Mouse (Mus musculus): Measurements from ENCODE around the gene Olfr1357. TPM values are rescaled to one million over a fixed set of nuclear protein-coding genes. Genes with fewer than 3 reads are reported as not detected.
A peak's percentile ranks its signal among the peaks of the same experiment; 100 is the strongest.
"Not testable (repeated sequence)": the region's sequence is repeated elsewhere in the genome, so short reads cannot be mapped to it uniquely, and the experiment has no call there.

Olfr1357 gene
- polyA plus RNA-seq (2014; fragmentation: Nextera tagmentation; extraction: Ambion mirVana) = 0.08 TPM in 1 of 2 replicates, not detected in the other

DNA sequence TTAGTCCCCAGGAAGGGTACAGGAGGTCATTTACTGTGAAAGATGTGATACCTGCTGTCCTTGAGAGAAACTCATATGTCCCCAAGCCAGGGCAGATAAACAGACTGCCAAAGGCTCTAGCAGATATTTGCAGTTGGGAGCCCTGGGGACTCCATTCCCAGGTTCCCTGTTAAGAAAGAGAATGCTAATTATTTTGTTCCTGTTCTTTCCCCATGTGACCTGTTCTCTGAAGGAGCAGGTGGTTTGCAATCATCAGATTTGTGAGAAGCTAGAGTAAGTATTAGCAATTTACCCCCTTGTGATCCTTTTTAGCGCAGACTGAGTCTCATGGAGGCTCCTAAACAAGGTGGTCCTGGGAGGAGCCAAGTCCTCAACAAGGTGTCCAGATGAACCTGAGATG lies at the start of gene Olfr1357:
Gene Olfr1357, minus strand, starts transcription at position 101 of the 400 bp plus-strand sequence.
- 82% methylated on average over 1 of the region's 1 CpGs for WGBS
- Histone ChIP-seq H3K4me2 (ENCODE audit: low read depth, low read length) (no peak within 1 kb of the TSS), H3K4me1 (ENCODE audit: control insufficient read depth, insufficient read depth, low read length) (no peaks in the 10 kb centered on the region), H3K9ac (ENCODE audit: low read depth, low read length) (no peak within 1 kb of the TSS), H3K27me3 (replicated peaks; ENCODE audit: control insufficient read depth, insufficient read depth, low read length) (no peaks in the 10 kb centered on the region), H3K9me3 (ENCODE audit: control insufficient read depth, low read length) (no peaks in the 10 kb centered on the region), H3K4me3 (ENCODE audit: low read depth, low read length) (no peak within 1 kb of the TSS), H3K27ac (replicated peaks; ENCODE audit: low read depth, low read length) (no peak within 1 kb of the TSS), H3K36me3 (ENCODE audit: control insufficient read depth, insufficient read depth, low read length) (no peaks in the 10 kb centered on the region)
- no peak for ATAC-seq (ENCODE audit: low read depth)
- no peak for DNase-seq (ENCODE audit: low spot score)

DNA sequence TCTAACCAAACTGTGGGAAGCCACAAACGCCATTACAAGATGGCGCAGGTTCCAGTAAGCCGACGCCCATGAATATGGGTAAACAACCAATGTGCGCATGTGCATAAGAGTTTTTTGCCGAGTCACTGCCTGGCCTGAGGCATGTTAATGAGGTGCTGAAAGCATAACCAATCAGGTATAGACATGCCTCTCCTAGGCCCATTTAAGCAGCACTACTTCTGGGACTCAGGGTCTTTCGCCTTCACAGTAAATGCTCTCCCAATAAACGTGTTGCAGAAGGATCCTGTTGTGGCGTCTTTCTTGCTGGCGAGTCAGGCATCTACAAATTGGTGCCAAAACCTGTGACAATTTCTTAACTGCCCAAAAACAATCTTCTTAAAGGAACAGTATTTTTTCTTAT lies 48.8 kb upstream of the Olfr1357 start:
- not testable (repeated sequence) for H3K9ac ChIP-seq (ENCODE audit: low read depth, low read length); H3K4me3 ChIP-seq (ENCODE audit: low read depth, low read length); H3K27ac ChIP-seq (replicated peaks; ENCODE audit: low read depth, low read length); H3K36me3 ChIP-seq (ENCODE audit: control insufficient read depth, insufficient read depth, low read length); ATAC-seq (ENCODE audit: low read depth); H3K27me3 ChIP-seq (replicated peaks; ENCODE audit: control insufficient read depth, insufficient read depth, low read length); H3K4me1 ChIP-seq (ENCODE audit: control insufficient read depth, insufficient read depth, low read length); H3K4me2 ChIP-seq (ENCODE audit: low read depth, low read length); DNase-seq (ENCODE audit: low spot score); H3K9me3 ChIP-seq (ENCODE audit: control insufficient read depth, low read length)
- 88% methylated on average over 10 of the region's 10 CpGs for WGBS

DNA sequence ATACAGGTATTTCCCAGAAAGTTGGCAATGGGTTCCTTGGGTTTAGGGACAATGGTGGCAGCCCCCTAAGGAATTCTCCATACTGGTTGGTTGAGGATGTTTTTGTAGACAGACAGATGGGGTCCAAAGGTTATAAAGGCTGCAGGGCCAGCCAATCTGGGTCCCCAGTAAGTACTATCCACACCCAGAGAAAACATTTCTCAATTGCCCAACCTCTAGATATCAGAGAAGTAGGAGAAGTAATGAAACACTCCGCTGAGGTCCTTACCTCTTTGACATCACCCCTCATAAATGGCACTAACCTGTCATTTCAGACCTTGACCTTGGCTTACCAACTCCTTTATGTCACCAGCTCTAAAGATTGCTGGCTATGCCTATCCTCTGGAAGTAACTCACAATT lies 46.7 kb upstream of the Olfr1357 start:
- no peak overlapping the region for H3K4me2 ChIP-seq (ENCODE audit: low read depth, low read length)
- 90% methylated on average over 1 of the region's 1 CpGs for WGBS

DNA sequence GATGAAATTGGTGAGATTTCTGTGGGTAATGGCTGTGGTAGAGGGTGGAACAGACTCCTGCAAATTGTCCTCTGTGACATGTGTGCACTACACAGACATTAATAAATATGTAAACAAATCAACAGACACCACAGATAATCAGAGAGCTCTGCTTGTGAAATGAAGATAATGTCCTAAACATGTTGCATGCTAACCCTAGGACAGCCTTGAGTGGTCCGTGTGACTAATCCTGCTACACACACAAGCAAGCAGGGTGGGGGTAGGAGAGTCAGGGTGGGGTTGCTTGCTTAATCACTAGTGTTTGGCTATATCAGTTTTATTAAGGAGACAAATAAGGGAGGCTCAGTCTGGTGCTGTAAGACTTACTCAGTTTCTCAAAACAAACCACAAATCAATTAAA lies 43.3 kb upstream of the Olfr1357 start:
- Histone ChIP-seq H3K4me2 (ENCODE audit: low read depth, low read length) (no peak overlapping the region), H3K4me1 (ENCODE audit: control insufficient read depth, insufficient read depth, low read length) (no peaks in the 10 kb centered on the region), H3K9ac (ENCODE audit: low read depth, low read length) (no peak overlapping the region), H3K36me3 (ENCODE audit: control insufficient read depth, insufficient read depth, low read length) (no peaks in the 10 kb centered on the region), H3K27me3 (replicated peaks; ENCODE audit: control insufficient read depth, insufficient read depth, low read length) (no peaks in the 10 kb centered on the region), H3K9me3 (ENCODE audit: control insufficient read depth, low read length) (no peaks in the 10 kb centered on the region), H3K4me3 (ENCODE audit: low read depth, low read length) (no peak overlapping the region), H3K27ac (replicated peaks; ENCODE audit: low read depth, low read length) (no peak overlapping the region)
- 85% methylated on average over 1 of the region's 1 CpGs for WGBS
- DNase-seq (ENCODE audit: low spot score) (no peak), ATAC-seq (ENCODE audit: low read depth) (no peak)

More for the DNA sequence above, 46.7 kb upstream of the Olfr1357 start:
- no peak overlapping the region for H3K27ac ChIP-seq (replicated peaks; ENCODE audit: low read depth, low read length)
- H3K9me3 ChIP-seq (ENCODE audit: control insufficient read depth, low read length) = no peaks in the 10 kb centered on the region
- H3K36me3 ChIP-seq (ENCODE audit: control insufficient read depth, insufficient read depth, low read length) = no peaks in the 10 kb centered on the region
- no peaks in the 10 kb centered on the region for H3K4me1 ChIP-seq (ENCODE audit: control insufficient read depth, insufficient read depth, low read length)
- DNase-seq (ENCODE audit: low spot score) (no peak), ATAC-seq (ENCODE audit: low read depth) (no peak)
- H3K27me3 ChIP-seq (replicated peaks; ENCODE audit: control insufficient read depth, insufficient read depth, low read length) = no peaks in the 10 kb centered on the region
- no peak overlapping the region for H3K4me3 ChIP-seq (ENCODE audit: low read depth, low read length)
- no peak overlapping the region for H3K9ac ChIP-seq (ENCODE audit: low read depth, low read length)

DNA sequence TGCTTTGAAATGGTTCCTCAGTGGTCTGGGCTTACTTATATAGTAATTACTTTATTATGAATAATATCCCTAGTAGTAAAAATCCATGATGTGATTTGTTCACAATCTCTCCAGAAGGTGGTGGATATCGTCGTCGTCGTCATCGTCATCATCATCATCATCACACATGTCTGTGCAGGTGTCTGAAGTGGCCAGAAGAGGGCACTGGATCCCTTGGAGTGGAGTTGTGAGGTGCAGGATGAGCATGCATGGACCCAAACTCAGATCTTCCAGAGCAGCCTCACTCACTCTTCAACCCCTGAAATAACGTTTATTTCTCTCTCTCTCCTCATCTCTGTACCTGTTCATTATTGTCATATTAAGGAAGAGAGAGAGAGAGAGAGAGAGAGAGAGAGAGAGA lies 14.4 kb upstream of the Olfr1357 start:
- no peaks in the 10 kb centered on the region for H3K9me3 ChIP-seq (ENCODE audit: control insufficient read depth, low read length)
- no peaks in the 10 kb centered on the region for H3K27me3 ChIP-seq (replicated peaks; ENCODE audit: control insufficient read depth, insufficient read depth, low read length)
- H3K4me2 ChIP-seq (ENCODE audit: low read depth, low read length) = no peak overlapping the region
- ATAC-seq (ENCODE audit: low read depth) (no peak), DNase-seq (ENCODE audit: low spot score) (peak; percentile 43)
- 24% methylated on average over 6 of the region's 6 CpGs for WGBS
- no peaks in the 10 kb centered on the region for H3K4me1 ChIP-seq (ENCODE audit: control insufficient read depth, insufficient read depth, low read length)
- no peak overlapping the region for H3K9ac ChIP-seq (ENCODE audit: low read depth, low read length)
- H3K27ac ChIP-seq (replicated peaks; ENCODE audit: low read depth, low read length) = no peak overlapping the region
- no peak overlapping the region for H3K4me3 ChIP-seq (ENCODE audit: low read depth, low read length)
- no peaks in the 10 kb centered on the region for H3K36me3 ChIP-seq (ENCODE audit: control insufficient read depth, insufficient read depth, low read length)

DNA sequence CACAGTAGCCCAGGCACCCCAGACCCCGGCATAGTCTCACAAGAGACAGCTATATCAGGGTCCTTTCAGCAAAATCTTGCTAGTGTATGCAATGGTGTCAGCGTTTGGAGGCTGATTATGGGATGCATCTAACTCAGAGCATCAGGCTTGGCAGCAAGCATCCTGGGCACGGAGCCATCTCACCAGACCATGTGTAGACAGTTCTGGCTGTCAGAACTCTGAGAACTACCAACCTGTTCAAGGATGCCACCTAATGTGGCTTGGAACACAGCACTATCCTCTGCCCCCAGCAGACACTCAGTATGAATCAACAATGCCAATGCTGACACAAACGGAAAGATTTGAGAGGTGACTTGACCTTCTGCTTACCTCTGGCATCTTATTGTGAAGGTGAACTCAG lies 12.3 kb upstream of the Olfr1357 start:
- Histone ChIP-seq H3K4me2 (ENCODE audit: low read depth, low read length) (no peak overlapping the region), H3K9ac (ENCODE audit: low read depth, low read length) (no peak overlapping the region), H3K4me1 (ENCODE audit: control insufficient read depth, insufficient read depth, low read length) (no peaks in the 10 kb centered on the region), H3K27me3 (replicated peaks; ENCODE audit: control insufficient read depth, insufficient read depth, low read length) (no peaks in the 10 kb centered on the region), H3K36me3 (ENCODE audit: control insufficient read depth, insufficient read depth, low read length) (no peaks in the 10 kb centered on the region), H3K27ac (replicated peaks; ENCODE audit: low read depth, low read length) (no peak overlapping the region), H3K4me3 (ENCODE audit: low read depth, low read length) (no peak overlapping the region), H3K9me3 (ENCODE audit: control insufficient read depth, low read length) (no peaks in the 10 kb centered on the region)
- ATAC-seq (ENCODE audit: low read depth) = no peak
- no peak for DNase-seq (ENCODE audit: low spot score)
- WGBS = 79% methylated on average over 4 of the region's 4 CpGs

DNA sequence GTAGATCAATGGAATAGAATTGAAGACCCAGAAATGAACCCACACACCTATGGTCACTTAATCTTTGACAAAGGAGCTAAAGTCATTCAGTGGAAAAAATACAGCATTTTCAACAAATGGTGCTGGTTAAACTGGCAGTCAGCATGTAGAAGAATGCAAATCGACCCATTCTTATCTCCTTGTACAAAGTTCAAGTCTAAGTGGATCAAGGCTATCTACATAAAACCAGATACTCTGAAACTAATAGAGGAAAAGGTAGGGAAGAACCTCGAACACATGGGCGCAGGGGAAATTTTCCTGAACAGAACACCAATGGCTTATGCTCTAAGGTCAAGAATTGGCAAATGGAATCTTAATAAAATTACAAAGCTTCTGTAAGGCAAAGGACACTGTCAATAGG lies 5.3 kb upstream of the Olfr1357 start:
- WGBS = 79% methylated on average over 3 of the region's 3 CpGs
- not testable (repeated sequence) for H3K36me3 ChIP-seq (ENCODE audit: control insufficient read depth, insufficient read depth, low read length); H3K9ac ChIP-seq (ENCODE audit: low read depth, low read length); H3K4me1 ChIP-seq (ENCODE audit: control insufficient read depth, insufficient read depth, low read length); H3K27ac ChIP-seq (replicated peaks; ENCODE audit: low read depth, low read length); H3K4me3 ChIP-seq (ENCODE audit: low read depth, low read length); H3K9me3 ChIP-seq (ENCODE audit: control insufficient read depth, low read length); H3K4me2 ChIP-seq (ENCODE audit: low read depth, low read length); DNase-seq (ENCODE audit: low spot score); ATAC-seq (ENCODE audit: low read depth); H3K27me3 ChIP-seq (replicated peaks; ENCODE audit: control insufficient read depth, insufficient read depth, low read length)

DNA sequence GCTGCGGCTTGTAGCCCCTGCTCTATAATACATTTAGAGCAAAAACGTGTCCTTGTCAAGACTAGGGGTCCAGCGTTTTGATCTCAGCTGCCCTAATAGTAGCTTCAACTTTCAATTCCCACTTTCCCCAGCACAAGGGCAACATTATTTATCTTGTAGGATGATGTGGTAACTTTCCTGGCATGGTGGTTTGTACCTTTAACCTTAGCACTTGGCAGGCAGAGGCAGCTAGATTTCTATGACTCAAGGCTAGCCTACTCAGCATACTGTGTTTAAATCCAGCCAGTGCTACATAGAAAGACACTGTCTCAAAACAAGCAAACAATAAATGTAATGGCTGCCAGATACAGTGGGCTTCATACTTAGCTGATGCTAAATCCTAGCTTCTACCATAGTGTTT lies 10.3 kb downstream of the Olfr1357 start:
- no peak overlapping the region for H3K9ac ChIP-seq (ENCODE audit: low read depth, low read length)
- H3K9me3 ChIP-seq (ENCODE audit: control insufficient read depth, low read length) = no peaks in the 10 kb centered on the region
- WGBS = 75% methylated on average over 3 of the region's 3 CpGs
- no peaks in the 10 kb centered on the region for H3K4me1 ChIP-seq (ENCODE audit: control insufficient read depth, insufficient read depth, low read length)
- no peaks in the 10 kb centered on the region for H3K36me3 ChIP-seq (ENCODE audit: control insufficient read depth, insufficient read depth, low read length)
- H3K27ac ChIP-seq (replicated peaks; ENCODE audit: low read depth, low read length) = no peak overlapping the region
- no peak for DNase-seq (ENCODE audit: low spot score)
- no peak for ATAC-seq (ENCODE audit: low read depth)
- H3K27me3 ChIP-seq (replicated peaks; ENCODE audit: control insufficient read depth, insufficient read depth, low read length) = no peaks in the 10 kb centered on the region
- no peak overlapping the region for H3K4me2 ChIP-seq (ENCODE audit: low read depth, low read length)
- H3K4me3 ChIP-seq (ENCODE audit: low read depth, low read length) = no peak overlapping the region

DNA sequence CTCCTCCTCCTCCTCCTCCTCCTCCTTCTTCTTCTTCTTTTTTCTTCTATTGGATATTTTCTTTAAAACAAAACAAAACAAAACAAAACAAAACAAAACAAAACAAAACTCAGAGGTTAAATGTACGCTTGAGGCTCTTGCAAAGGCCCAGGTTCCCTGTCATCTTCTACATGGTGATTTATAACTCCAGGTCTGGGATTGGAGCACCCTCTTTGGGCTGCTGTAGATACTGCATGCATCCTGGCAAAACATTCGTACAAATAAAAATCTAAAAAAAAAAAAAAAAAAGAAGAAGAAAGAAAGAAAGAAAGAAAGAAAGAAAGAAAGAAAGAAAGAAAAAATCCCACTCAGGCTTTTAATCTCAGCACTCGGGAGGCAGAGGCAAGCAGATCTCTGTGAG lies 12.8 kb downstream of the Olfr1357 start:
- Histone ChIP-seq H3K4me3 (ENCODE audit: low read depth, low read length) (no peak overlapping the region), H3K27me3 (replicated peaks; ENCODE audit: control insufficient read depth, insufficient read depth, low read length) (no peaks in the 10 kb centered on the region), H3K9ac (ENCODE audit: low read depth, low read length) (no peak overlapping the region), H3K9me3 (ENCODE audit: control insufficient read depth, low read length) (no peaks in the 10 kb centered on the region), H3K4me1 (ENCODE audit: control insufficient read depth, insufficient read depth, low read length) (no peaks in the 10 kb centered on the region), H3K27ac (replicated peaks; ENCODE audit: low read depth, low read length) (no peak overlapping the region), H3K36me3 (ENCODE audit: control insufficient read depth, insufficient read depth, low read length) (no peaks in the 10 kb centered on the region), H3K4me2 (ENCODE audit: low read depth, low read length) (no peak overlapping the region)
- 38% methylated on average over 3 of the region's 3 CpGs for WGBS
- ATAC-seq (ENCODE audit: low read depth) (no peak), DNase-seq (ENCODE audit: low spot score) (peak; percentile 53)

Measured in embryonic facial prominence, embryonic 14.5 days (tissue).